ENCODE assay signal across 9 mouse cellular contexts in genomic region chr7:139615767-139616766, GRCm38 (mm10). TPM values are rescaled to one million over a fixed set of nuclear protein-coding genes. Genes with fewer than 3 reads are reported as not detected.
DNase-seq lines count a peak whose midpoint lies in the region; ATAC-seq and TF ChIP-seq lines count a peak whose summit lies in the region.
"Had no signal": no experiment of that assay in that cellular context is flagged by ENCODE, and none has a peak within 500 bp of the region (broad histone marks: within the 10 kb centered on the region; RNA-seq: fewer than 3 reads in every experiment).

No protein-coding gene starts in this region.

- DNase-seq in spleen, adult 2 months (ENCODE audit: low read depth in 1 of 2, low spot score in 2 of 2): peak in 1 of 2 experiments; percentile 9
- DNase-seq in spleen, adult 12 weeks (ENCODE audit: low spot score): no peak
- peak; percentile 91 to 94 for DNase-seq in cerebellum, postnatal 10 days
- DNase-seq in frontal cortex, postnatal 25 days (ENCODE audit: low spot score in 2 of 2): peak; percentile 52 to 72
- peak; percentile 64 for DNase-seq in kidney, adult 9 months
- peak; percentile 6 to 26 for DNase-seq in natural killer cell, adult 2 months (ENCODE audit: low spot score in 2 of 2)

- no peak overlapping the region for H3K27ac ChIP-seq in spleen, adult 2 months (ENCODE audit: insufficient read depth, low read length)
- H3K27ac ChIP-seq in limb, embryonic 12.5 days: no peak overlapping the region
- no peak overlapping the region for H3K27ac ChIP-seq in testis, adult 2 months (ENCODE audit: control insufficient read depth, insufficient read depth, low read depth, low read length)
- H3K27ac ChIP-seq: embryonic facial prominence, embryonic 13.5 days had no signal

- H3K4me2 ChIP-seq in limb, embryonic 12.5 days: no peak overlapping the region
- H3K4me2 ChIP-seq: embryonic facial prominence, embryonic 13.5 days had no signal

- H3K4me1 ChIP-seq in spleen, adult 2 months (ENCODE audit: control insufficient read depth, insufficient read depth, insufficient read length): no peaks in the 10 kb centered on the region
- no peaks in the 10 kb centered on the region for H3K4me1 ChIP-seq in limb, embryonic 12.5 days (replicated peaks)
- H3K4me1 ChIP-seq in testis, adult 2 months (ENCODE audit: control insufficient read depth, insufficient read depth, low read length): no peaks in the 10 kb centered on the region
- H3K4me1 ChIP-seq: embryonic facial prominence, embryonic 13.5 days had no signal

- H3K36me3 ChIP-seq in spleen, adult 2 months (ENCODE audit: control insufficient read depth, insufficient read depth, low read length): no peaks in the 10 kb centered on the region
- no peaks in the 10 kb centered on the region for H3K36me3 ChIP-seq in limb, embryonic 12.5 days
- no peaks in the 10 kb centered on the region for H3K36me3 ChIP-seq in testis, adult 2 months (ENCODE audit: control insufficient read depth, insufficient read depth, low read length)
- H3K36me3 ChIP-seq: embryonic facial prominence, embryonic 13.5 days had no signal

- no peak overlapping the region for H3K9ac ChIP-seq in limb, embryonic 12.5 days (replicated peaks)
- H3K9ac ChIP-seq: embryonic facial prominence, embryonic 13.5 days had no signal

- H3K27me3 ChIP-seq in spleen, adult 2 months (ENCODE audit: control insufficient read depth, insufficient read depth, low read length): no peaks in the 10 kb centered on the region
- peaks cover 24% of the 10 kb centered on the region for H3K27me3 ChIP-seq in limb, embryonic 12.5 days
- H3K27me3 ChIP-seq in testis, adult 2 months (ENCODE audit: control insufficient read depth, insufficient read depth, low read length): no peaks in the 10 kb centered on the region

- TF ChIP-seq CTCF in spleen, adult 2 months (IDR thresholded peaks at IDR 0.05; ENCODE audit: extremely low read depth, insufficient read depth, insufficient read length, insufficient replicate concordance): peak; percentile 55; the same call in 1 of the 2 replicates
- peak; percentile 75; the same call in 1 of the 2 replicates for TF ChIP-seq CTCF in testis, adult 2 months (IDR thresholded peaks at IDR 0.05; ENCODE audit: control insufficient read depth, insufficient read depth, insufficient replicate concordance, low read depth, low read length)

- 58% methylated on average over 12 of the region's 12 CpGs for WGBS in spleen, adult 2 months
- 62% methylated on average over 12 of the region's 12 CpGs for WGBS in limb, embryonic 12.5 days

- 0 out of 2 replicates have a peak, but pooled peaks have one; percentile 50 for ATAC-seq in limb, embryonic 12.5 days (ENCODE audit: insufficient number of reproducible peaks, insufficient read depth, low FRiP score, low TSS enrichment, low read depth)

- H3K4me3 ChIP-seq in spleen, adult 2 months (ENCODE audit: extremely low read depth, insufficient read depth, insufficient read length): no peak overlapping the region
- H3K4me3 ChIP-seq in limb, embryonic 12.5 days (replicated peaks): no peak overlapping the region
- no peak overlapping the region for H3K4me3 ChIP-seq in testis, adult 2 months (ENCODE audit: control insufficient read depth, low read depth, low read length)
- H3K4me3 ChIP-seq: embryonic facial prominence, embryonic 13.5 days had no signal

- H3K9me3 ChIP-seq in limb, embryonic 12.5 days: no peaks in the 10 kb centered on the region
- H3K9me3 ChIP-seq: embryonic facial prominence, embryonic 13.5 days had no signal

- no peak for TF ChIP-seq POLR2A in spleen, adult 2 months (IDR thresholded peaks at IDR 0.05; ENCODE audit: low read depth, low read length)
- TF ChIP-seq POLR2A in testis, adult 2 months (IDR thresholded peaks at IDR 0.05; ENCODE audit: control insufficient read depth, low read depth, low read length): no peak

RNA-seq across cellular contexts. Expression of gene Nkx6-2, which starts 33.5 kb away (rescaled TPM):
- polyA plus RNA-seq in spleen, adult 2 months (2012; rRNA removed): 0.08 TPM in 1 of 2 replicates, not detected in the other
- not detected in 2 replicates for polyA plus RNA-seq in limb, embryonic 12.5 days (2016; fragmentation: Nextera tagmentation; extraction: Ambion mirVana)
- polyA plus RNA-seq in testis, adult 2 months (2012; rRNA removed): 14.5 and 15.5 TPM in 2 replicates
- polyA plus RNA-seq: embryonic facial prominence, embryonic 13.5 days had no signal

Comparison
In these comparisons a context has a peak if more than half of its experiments do, and no peak if none do; other contexts are left out.
1. RNA of gene Nkx6-2, which starts 33.5 kb away (polyA plus RNA-seq): 14.5 to 15.5 TPM in testis, adult 2 months; 0.08 TPM in spleen, adult 2 months and not detected in limb, embryonic 12.5 days; every median in the first group is over 10 times any median in the second.